Mouse (Mus musculus): ENCODE data around the gene Foxp1. TPM values are rescaled to one million over a fixed set of nuclear protein-coding genes. Genes with fewer than 3 reads are reported as not detected.

Foxp1 gene
- polyA plus RNA-seq, 1 experiment from 2014 or later: 38.0 TPM

DNA sequence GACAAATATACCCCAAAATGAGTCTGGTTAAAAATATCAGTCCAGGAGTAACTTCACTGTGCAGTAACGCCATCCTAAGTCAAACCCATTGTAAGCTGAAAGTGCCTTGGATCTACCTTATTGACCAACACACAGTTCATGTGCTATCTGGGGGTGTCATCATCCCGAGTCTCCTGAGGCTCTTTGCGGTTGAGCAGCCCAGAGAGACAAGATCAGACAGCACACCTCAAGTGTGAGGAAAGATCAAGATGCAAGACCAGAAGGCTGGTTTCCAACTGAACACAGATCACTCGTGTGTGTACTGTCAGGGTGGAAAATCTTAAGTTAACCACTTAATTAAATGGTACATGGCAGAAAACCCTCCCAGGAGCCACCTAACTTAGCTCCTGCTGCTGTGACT is 238.5 kb downstream of the Foxp1 start:
- H3K9ac ChIP-seq (ENCODE audit: low read depth, low read length): no peak overlapping the region
- ATAC-seq (replicated peaks; ENCODE audit: low FRiP score, low read depth) (no peak), DNase-seq (ENCODE audit: low spot score) (no peak)
- H3K4me2 ChIP-seq (ENCODE audit: low read length): no peak overlapping the region
- H3K36me3 ChIP-seq (ENCODE audit: insufficient read depth, low read length): no peaks in the 10 kb centered on the region
- no peaks in the 10 kb centered on the region for H3K9me3 ChIP-seq (replicated peaks; ENCODE audit: low read length)
- H3K27me3 ChIP-seq (ENCODE audit: insufficient read depth, low read length): no peaks in the 10 kb centered on the region
- no peak overlapping the region for H3K4me3 ChIP-seq (replicated peaks; ENCODE audit: low read depth, low read length)
- TF ChIP-seq CTCF (IDR thresholded peaks at IDR 0.05; ENCODE audit: low read depth): no peak
- H3K27ac ChIP-seq: no peak overlapping the region
- 72% methylated on average over 4 of the region's 4 CpGs for WGBS
- no peaks in the 10 kb centered on the region; the same call in 1 of the 2 replicates for H3K4me1 ChIP-seq (replicated peaks; ENCODE audit: insufficient read depth, low read length)

DNA sequence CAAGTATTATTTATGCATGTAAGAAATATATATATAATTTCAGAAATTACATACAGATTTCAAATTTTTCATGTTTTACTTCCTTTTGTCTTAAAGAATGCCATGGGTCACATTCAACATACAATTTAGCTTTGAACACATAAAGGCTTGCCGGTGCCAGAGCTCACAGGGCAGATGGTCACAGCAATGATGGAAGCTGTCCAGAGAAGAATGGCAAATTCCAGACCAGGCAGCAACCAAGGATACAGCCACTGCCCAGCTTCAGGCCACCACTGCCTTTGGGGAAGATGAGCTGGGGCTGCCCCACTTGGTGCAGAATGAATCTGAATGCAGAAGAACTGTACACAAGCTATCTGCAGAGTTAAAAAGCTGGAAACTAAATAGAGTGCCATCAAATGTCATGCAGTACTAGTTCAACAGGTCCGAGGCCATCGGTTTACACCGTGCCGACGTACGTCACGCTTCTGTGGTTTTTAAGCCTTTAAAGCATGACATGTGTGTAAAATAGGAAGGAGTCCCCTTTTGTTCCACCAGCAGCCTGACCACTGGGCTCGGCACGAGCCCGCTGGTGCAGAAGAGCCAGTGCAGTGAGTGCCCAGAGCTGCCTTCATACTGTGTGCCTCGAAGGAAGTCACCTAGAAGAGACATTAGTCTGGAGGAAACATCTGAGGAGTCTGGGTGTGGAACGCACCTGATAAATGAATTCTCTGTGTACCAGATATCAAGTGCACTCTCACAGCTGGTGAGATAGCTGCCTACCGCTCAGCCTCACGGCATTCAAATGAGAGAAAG is 239.5 kb downstream of the Foxp1 start:
- Histone ChIP-seq H3K27me3 (ENCODE audit: insufficient read depth, low read length) (no peaks in the 10 kb centered on the region), H3K4me1 (replicated peaks; ENCODE audit: insufficient read depth, low read length) (no peaks in the 10 kb centered on the region; the same call in 1 of the 2 replicates), H3K36me3 (ENCODE audit: insufficient read depth, low read length) (no peaks in the 10 kb centered on the region), H3K4me3 (replicated peaks; ENCODE audit: low read depth, low read length) (no peak overlapping the region), H3K9ac (ENCODE audit: low read depth, low read length) (no peak overlapping the region), H3K9me3 (replicated peaks; ENCODE audit: low read length) (no peaks in the 10 kb centered on the region), H3K27ac (no peak overlapping the region), H3K4me2 (ENCODE audit: low read length) (no peak overlapping the region)
- DNase-seq (ENCODE audit: low spot score) (no peak), ATAC-seq (replicated peaks; ENCODE audit: low FRiP score, low read depth) (no peak; the same call in 1 of the 2 replicates)
- 49% methylated on average over 15 of the region's 15 CpGs for WGBS
- TF ChIP-seq CTCF (IDR thresholded peaks at IDR 0.05; ENCODE audit: low read depth): no peak

DNA sequence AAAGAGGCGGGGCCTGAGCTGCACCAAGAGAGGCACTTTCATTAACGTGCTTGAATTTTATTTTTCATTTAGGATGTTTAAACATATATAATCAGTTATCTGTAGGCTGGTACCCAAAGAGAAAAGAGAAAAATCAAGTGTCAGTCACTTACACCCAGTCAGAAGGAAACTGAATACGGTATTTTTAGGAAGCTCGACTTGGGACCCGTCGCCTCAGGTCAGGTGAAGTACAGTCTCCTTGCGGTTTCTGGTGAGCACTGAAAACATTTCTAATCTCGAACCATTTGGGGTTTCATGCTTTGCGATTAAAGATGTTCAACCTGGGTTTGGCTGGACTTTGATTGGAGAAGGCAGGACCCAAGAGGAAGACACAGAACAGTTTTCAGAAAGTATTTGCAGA is 241.1 kb downstream of the Foxp1 start:
- no peaks in the 10 kb centered on the region for H3K9me3 ChIP-seq (replicated peaks; ENCODE audit: low read length)
- ATAC-seq (replicated peaks; ENCODE audit: low FRiP score, low read depth) (no peak), DNase-seq (ENCODE audit: low spot score) (no peak)
- no peaks in the 10 kb centered on the region; the same call in 1 of the 2 replicates for H3K4me1 ChIP-seq (replicated peaks; ENCODE audit: insufficient read depth, low read length)
- no peak overlapping the region for H3K4me3 ChIP-seq (replicated peaks; ENCODE audit: low read depth, low read length)
- H3K36me3 ChIP-seq (ENCODE audit: insufficient read depth, low read length): no peaks in the 10 kb centered on the region
- no peak overlapping the region for H3K4me2 ChIP-seq (ENCODE audit: low read length)
- no peak overlapping the region for H3K27ac ChIP-seq
- no peak for TF ChIP-seq CTCF (IDR thresholded peaks at IDR 0.05; ENCODE audit: low read depth)
- no peak overlapping the region for H3K9ac ChIP-seq (ENCODE audit: low read depth, low read length)
- H3K27me3 ChIP-seq (ENCODE audit: insufficient read depth, low read length): no peaks in the 10 kb centered on the region
- WGBS: 88% methylated on average over 9 of the region's 9 CpGs

DNA sequence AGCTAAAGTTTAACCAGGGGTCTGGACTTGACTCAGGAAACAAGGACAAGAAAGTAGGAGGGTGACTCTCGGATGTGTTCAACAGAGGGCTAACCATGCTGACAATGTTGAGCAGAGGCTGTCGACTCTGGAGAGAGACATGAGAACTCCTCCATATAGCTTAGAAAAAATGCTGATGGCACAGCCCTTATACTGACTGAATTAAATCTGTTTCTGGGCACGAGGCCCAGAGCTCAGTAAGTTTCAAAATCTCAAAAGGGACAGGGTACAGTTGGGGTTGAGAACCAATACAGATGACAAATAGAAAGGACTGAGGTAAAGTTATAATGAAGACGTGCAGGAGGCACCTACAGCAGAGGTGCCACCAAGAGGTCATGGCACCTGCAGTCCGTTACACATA is 241.9 kb downstream of the Foxp1 start:
- no peak overlapping the region for H3K4me2 ChIP-seq (ENCODE audit: low read length)

DNA sequence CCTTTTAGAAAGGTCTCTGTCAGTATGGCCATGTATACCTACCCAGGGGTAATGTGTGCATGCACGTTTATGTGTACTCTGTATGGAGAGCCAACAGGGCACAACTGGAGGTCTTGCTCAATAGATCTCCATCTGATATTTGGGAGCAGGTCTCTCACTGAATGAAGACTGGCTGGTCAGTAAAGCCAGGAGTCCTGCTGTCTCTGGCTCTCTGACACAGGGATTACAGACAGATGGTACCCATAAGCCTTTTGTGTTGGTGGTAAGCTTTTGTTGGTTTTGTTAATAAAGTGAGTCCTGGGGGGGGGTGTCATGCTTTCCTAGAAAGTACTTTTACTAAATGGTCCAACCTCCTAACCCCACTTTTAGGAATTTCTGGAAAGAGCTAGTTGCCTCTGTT is 245.3 kb downstream of the Foxp1 start:
- no peak for TF ChIP-seq CTCF (IDR thresholded peaks at IDR 0.05; ENCODE audit: low read depth)
- no peak for ATAC-seq (replicated peaks; ENCODE audit: low FRiP score, low read depth)
- WGBS: 92% methylated on average over 1 of the region's 1 CpGs

More for the DNA sequence above, 241.9 kb downstream of the Foxp1 start:
- no peak overlapping the region for H3K9ac ChIP-seq (ENCODE audit: low read depth, low read length)
- H3K36me3 ChIP-seq (ENCODE audit: insufficient read depth, low read length): no peaks in the 10 kb centered on the region
- H3K4me1 ChIP-seq (replicated peaks; ENCODE audit: insufficient read depth, low read length): no peaks in the 10 kb centered on the region; the same call in 1 of the 2 replicates
- no peak for DNase-seq (ENCODE audit: low spot score)
- H3K27me3 ChIP-seq (ENCODE audit: insufficient read depth, low read length): no peaks in the 10 kb centered on the region
- TF ChIP-seq CTCF (IDR thresholded peaks at IDR 0.05; ENCODE audit: low read depth): no peak
- 65% methylated on average over 5 of the region's 5 CpGs for WGBS
- no peak for ATAC-seq (replicated peaks; ENCODE audit: low FRiP score, low read depth)
- H3K27ac ChIP-seq: no peak overlapping the region
- no peaks in the 10 kb centered on the region for H3K9me3 ChIP-seq (replicated peaks; ENCODE audit: low read length)
- no peak overlapping the region for H3K4me3 ChIP-seq (replicated peaks; ENCODE audit: low read depth, low read length)

DNA sequence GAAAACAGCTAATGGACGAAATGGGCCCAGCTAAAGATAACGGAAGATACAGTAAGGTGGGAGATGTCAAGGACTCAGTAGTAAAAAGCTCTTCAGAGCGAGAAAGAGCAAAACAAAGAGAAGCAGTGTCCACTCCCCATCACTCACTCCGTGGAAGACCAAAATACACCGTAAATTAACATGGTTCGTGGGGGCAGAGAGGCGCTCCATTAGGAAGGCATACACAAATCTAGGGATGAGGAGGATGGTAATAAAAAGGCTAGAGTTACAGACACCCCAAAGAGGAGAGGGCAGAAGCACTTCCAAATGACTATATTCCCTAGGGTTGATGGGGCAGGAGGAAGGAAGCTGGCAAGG is 246.2 kb downstream of the Foxp1 start:
- ATAC-seq (replicated peaks; ENCODE audit: low FRiP score, low read depth): no peak
- no peaks in the 10 kb centered on the region for H3K27me3 ChIP-seq (ENCODE audit: insufficient read depth, low read length)
- no peak overlapping the region for H3K27ac ChIP-seq
- no peaks in the 10 kb centered on the region for H3K4me1 ChIP-seq (replicated peaks; ENCODE audit: insufficient read depth, low read length)
- H3K4me3 ChIP-seq (replicated peaks; ENCODE audit: low read depth, low read length): no peak overlapping the region
- 38% methylated on average over 7 of the region's 7 CpGs for whole genome bisulfite sequencing
- H3K36me3 ChIP-seq (ENCODE audit: insufficient read depth, low read length): no peaks in the 10 kb centered on the region
- DNase-seq (ENCODE audit: low spot score): peak; percentile 54
- no peak for TF ChIP-seq CTCF (IDR thresholded peaks at IDR 0.05; ENCODE audit: low read depth)
- H3K4me2 ChIP-seq (ENCODE audit: low read length): no peak overlapping the region
- H3K9me3 ChIP-seq (replicated peaks; ENCODE audit: low read length): no peaks in the 10 kb centered on the region
- no peak overlapping the region for H3K9ac ChIP-seq (ENCODE audit: low read depth, low read length)

More for the DNA sequence above, 245.3 kb downstream of the Foxp1 start:
- H3K4me2 ChIP-seq (ENCODE audit: low read length): no peak overlapping the region
- H3K4me3 ChIP-seq (replicated peaks; ENCODE audit: low read depth, low read length): no peak overlapping the region
- no peaks in the 10 kb centered on the region for H3K9me3 ChIP-seq (replicated peaks; ENCODE audit: low read length)
- H3K4me1 ChIP-seq (replicated peaks; ENCODE audit: insufficient read depth, low read length): no peaks in the 10 kb centered on the region
- no peaks in the 10 kb centered on the region for H3K36me3 ChIP-seq (ENCODE audit: insufficient read depth, low read length)
- H3K27ac ChIP-seq: no peak overlapping the region
- no peaks in the 10 kb centered on the region for H3K27me3 ChIP-seq (ENCODE audit: insufficient read depth, low read length)
- H3K9ac ChIP-seq (ENCODE audit: low read depth, low read length): no peak overlapping the region
- DNase-seq (ENCODE audit: low spot score): no peak
